Mouse (Mus musculus) midbrain, embryonic 14.5 days (tissue): ENCODE measurements at regions not wholly inside any gene's neighbourhood (a gene's known extent, or its start where the extent isn't known, plus 50 kb on each side); places are given as distances from the start of the nearest gene placed in this dataset.

Experiments
- ATAC-seq: fragments of 200-750 bp; cut with Nextera tagmentation; 2 replicates; pipeline ENCODE4 v1.8.0; 2017; ENCODE audit warnings: moderate number of reproducible peaks, moderate library complexity; ENCODE audit not compliant: low FRiP score, low TSS enrichment
- DNase-seq: peaks from one replicate; pipeline ENCODE4 v3.0.0-alpha.2; 2015
- H3K27ac ChIP-seq: fragments of 300-500 bp; sonication (generic); replicated peaks from 2 replicates; pipeline ENCODE4 v1.5.1; 2014; ENCODE audit warnings: mild to moderate bottlenecking, low read depth, low read length, moderate library complexity
- H3K27me3 ChIP-seq: fragments of 300-500 bp; sonication (generic); 2 replicates; pipeline ENCODE4 v1.6.1; 2014; ENCODE audit warnings: low read length, control low read depth, mixed read lengths; ENCODE audit not compliant: control insufficient read depth, insufficient read depth
- H3K36me3 ChIP-seq: fragments of 300-500 bp; sonication (generic); 2 replicates; pipeline ENCODE4 v1.6.1; 2014; ENCODE audit warnings: low read length, control low read depth; ENCODE audit not compliant: control insufficient read depth, insufficient read depth
- H3K4me1 ChIP-seq: fragments of 300-500 bp; sonication (generic); 2 replicates; pipeline ENCODE4 v1.6.1; 2014; ENCODE audit warnings: mild to moderate bottlenecking, antibody characterized with exemption, low read length, control low read depth; ENCODE audit not compliant: control insufficient read depth, insufficient read depth
- H3K4me2 ChIP-seq: fragments of 300-500 bp; sonication (generic); 2 replicates; pipeline ENCODE4 v1.6.1; 2014; ENCODE audit warnings: mild to moderate bottlenecking, low read length, moderate library complexity
- H3K4me3 ChIP-seq: fragments of 300-500 bp; sonication (generic); replicated peaks from 2 replicates; pipeline ENCODE4 v1.5.1; 2014; ENCODE audit warnings: low read depth, low read length
- H3K9ac ChIP-seq: fragments of 300-500 bp; sonication (generic); replicated peaks from 2 replicates; pipeline ENCODE4 v1.6.1; 2014; ENCODE audit warnings: mild to moderate bottlenecking, low read length, moderate library complexity
- H3K9me3 ChIP-seq: fragments of 300-500 bp; sonication (generic); 2 replicates; pipeline ENCODE4 v1.6.1; 2016; ENCODE audit warnings: low read length, control low read depth, mixed read lengths; ENCODE audit not compliant: control insufficient read depth
- WGBS: fragments of 180-500 bp; shearing (Covaris S2); extraction: QIAGEN DNeasy Blood & Tissue Kit; methylation state at CpG from one replicate; pipeline ENCODE4 v1.1.7; 2014; 5-methylcytosine and 5-hydroxymethylcytosine counted together

DNA sequence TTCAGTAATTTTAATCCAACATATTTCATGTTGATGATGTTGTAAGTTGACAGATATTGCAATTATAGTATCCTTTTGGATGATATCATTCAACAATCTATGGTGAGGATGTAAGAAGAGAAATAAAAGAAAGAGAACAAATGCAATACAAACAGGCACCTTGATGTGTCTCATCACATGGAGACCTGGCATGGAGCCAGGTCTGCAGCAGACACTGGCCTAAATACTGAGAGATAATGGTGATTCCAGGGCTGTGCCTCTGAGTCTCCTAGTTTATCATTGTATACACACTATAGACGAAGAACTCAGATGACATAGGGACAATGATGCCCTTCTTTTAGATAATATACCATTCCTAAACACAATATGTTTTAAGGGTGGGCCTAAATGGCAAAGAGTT, 1068.5 kb upstream of the Klhl29 start:
- H3K9ac ChIP-seq = no peak overlapping the region
- no peak overlapping the region for H3K27ac ChIP-seq
- H3K27me3 ChIP-seq = no peaks in the 10 kb centered on the region
- WGBS = 83% methylated on average over 1 of the region's 1 CpGs
- no peak overlapping the region for H3K4me3 ChIP-seq
- H3K4me2 ChIP-seq = no peak overlapping the region
- H3K9me3 ChIP-seq = no peaks in the 10 kb centered on the region
- ATAC-seq = no peak
- H3K36me3 ChIP-seq = no peaks in the 10 kb centered on the region
- DNase-seq = no peak
- no peaks in the 10 kb centered on the region for H3K4me1 ChIP-seq

DNA sequence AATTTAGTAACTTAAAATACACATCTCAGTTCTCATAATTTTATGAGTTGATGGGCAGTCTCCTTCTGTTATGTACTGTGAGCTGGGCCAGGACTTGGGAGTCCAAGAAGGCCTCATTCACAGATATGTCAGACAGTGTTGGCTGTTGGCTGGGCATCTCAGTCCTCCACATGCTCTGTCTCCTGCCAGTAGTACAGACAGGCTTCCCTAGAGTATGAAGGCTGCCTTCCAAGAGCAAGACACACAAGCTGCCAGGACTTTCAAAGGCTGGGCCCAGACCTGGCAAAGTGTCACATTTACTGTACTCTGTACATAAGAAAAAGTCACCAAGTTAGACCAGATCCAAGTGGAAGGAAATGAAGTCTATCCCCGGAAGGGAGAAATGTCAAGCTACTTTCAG, 1042.3 kb upstream of the Klhl29 start:
- Histone ChIP-seq H3K4me3 (no peak overlapping the region), H3K9me3 (no peaks in the 10 kb centered on the region), H3K27me3 (no peaks in the 10 kb centered on the region), H3K9ac (no peak overlapping the region), H3K27ac (no peak overlapping the region), H3K4me1 (no peaks in the 10 kb centered on the region), H3K36me3 (no peaks in the 10 kb centered on the region), H3K4me2 (no peak overlapping the region)
- no peak for ATAC-seq
- 93% methylated on average over 1 of the region's 1 CpGs for WGBS
- DNase-seq = no peak

DNA sequence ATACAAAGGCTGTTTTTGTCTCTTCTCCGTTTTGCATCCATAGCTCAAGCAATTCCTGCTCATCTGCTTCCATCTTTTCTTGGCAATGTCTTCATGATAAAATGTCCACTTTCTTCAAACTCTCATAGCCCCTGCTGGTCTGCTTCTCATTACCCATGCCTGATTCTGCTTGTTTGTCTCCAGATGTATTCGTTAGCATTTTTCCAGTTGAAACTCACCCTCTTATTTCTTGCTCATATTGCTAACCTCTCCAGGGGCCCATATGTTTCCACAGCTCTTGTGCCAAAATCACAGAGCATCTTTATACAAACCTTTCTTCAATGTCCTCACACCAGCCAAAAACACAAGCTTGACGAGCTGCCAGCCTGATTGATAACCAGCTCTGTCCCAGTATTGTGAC, 1025.1 kb upstream of the Klhl29 start:
- H3K9me3 ChIP-seq = no peaks in the 10 kb centered on the region
- H3K4me3 ChIP-seq = no peak overlapping the region
- no peak overlapping the region for H3K9ac ChIP-seq
- ATAC-seq (no peak), DNase-seq (no peak)
- WGBS = 69% methylated on average over 3 of the region's 3 CpGs
- H3K4me1 ChIP-seq = no peaks in the 10 kb centered on the region
- H3K27ac ChIP-seq = no peak overlapping the region
- H3K27me3 ChIP-seq = no peaks in the 10 kb centered on the region
- no peak overlapping the region for H3K4me2 ChIP-seq
- no peaks in the 10 kb centered on the region for H3K36me3 ChIP-seq

DNA sequence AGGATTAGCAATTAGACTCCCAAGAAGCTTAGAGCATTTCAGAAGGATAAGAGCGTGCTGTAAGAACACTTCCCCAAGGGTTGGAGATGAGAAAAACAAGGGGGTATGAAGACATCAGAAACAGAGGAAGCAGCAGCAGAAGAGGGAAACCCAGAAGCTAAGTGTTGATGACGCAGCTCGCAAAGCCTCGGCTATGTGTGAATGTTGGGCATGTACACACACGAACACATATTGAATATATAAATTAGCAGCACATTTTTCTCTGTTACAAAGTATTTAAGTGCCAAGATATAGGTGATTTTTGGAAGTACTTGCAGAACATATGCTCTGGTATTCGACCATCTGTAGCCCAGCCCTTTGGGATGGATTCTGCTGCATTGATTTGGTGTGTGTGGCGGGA, 1006.4 kb upstream of the Klhl29 start:
- H3K4me2 ChIP-seq = no peak overlapping the region
- no peaks in the 10 kb centered on the region for H3K36me3 ChIP-seq
- no peaks in the 10 kb centered on the region for H3K4me1 ChIP-seq
- H3K4me3 ChIP-seq = no peak overlapping the region
- no peaks in the 10 kb centered on the region for H3K9me3 ChIP-seq
- DNase-seq = no peak
- WGBS = 88% methylated on average over 7 of the region's 7 CpGs
- H3K27ac ChIP-seq = no peak overlapping the region
- no peaks in the 10 kb centered on the region for H3K27me3 ChIP-seq
- no peak overlapping the region for H3K9ac ChIP-seq
- no peak for ATAC-seq

DNA sequence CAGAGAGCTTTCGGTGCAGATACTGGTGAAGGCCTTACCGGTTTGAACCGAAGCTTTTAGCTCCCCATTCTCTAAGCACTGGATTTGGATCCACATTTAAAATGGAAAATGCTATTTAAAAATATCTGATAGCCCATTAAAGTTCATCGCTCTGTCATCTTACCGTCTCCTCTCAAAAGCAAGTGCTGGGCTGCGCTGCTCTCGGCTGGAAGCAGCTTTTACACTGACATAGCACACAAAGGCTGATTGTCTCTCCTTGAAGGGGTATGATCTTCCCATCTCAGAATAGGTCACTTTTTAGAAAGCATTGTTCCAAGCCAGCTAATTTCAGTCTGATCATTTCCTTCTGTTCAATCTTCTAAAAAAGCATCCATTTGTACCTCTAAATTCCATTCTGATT, 992.1 kb upstream of the Klhl29 start:
- no peak for ATAC-seq
- H3K4me3 ChIP-seq = no peak overlapping the region
- no peak overlapping the region for H3K4me2 ChIP-seq
- no peaks in the 10 kb centered on the region for H3K4me1 ChIP-seq
- H3K36me3 ChIP-seq = no peaks in the 10 kb centered on the region
- no peak overlapping the region for H3K27ac ChIP-seq
- peak; percentile 4 for DNase-seq
- WGBS = 49% methylated on average over 7 of the region's 7 CpGs
- H3K9me3 ChIP-seq = no peaks in the 10 kb centered on the region
- H3K27me3 ChIP-seq = no peaks in the 10 kb centered on the region
- H3K9ac ChIP-seq = no peak overlapping the region
